Mouse (Mus musculus) urinary bladder, postnatal 14 days (tissue): ENCODE data around the gene Slc25a13.

ENCODE experiments used
- DNase-seq: peaks from one replicate; pipeline ENCODE4 v3.0.0; 2021; ENCODE audit warnings: low spot score

Gene Slc25a13

DNA sequence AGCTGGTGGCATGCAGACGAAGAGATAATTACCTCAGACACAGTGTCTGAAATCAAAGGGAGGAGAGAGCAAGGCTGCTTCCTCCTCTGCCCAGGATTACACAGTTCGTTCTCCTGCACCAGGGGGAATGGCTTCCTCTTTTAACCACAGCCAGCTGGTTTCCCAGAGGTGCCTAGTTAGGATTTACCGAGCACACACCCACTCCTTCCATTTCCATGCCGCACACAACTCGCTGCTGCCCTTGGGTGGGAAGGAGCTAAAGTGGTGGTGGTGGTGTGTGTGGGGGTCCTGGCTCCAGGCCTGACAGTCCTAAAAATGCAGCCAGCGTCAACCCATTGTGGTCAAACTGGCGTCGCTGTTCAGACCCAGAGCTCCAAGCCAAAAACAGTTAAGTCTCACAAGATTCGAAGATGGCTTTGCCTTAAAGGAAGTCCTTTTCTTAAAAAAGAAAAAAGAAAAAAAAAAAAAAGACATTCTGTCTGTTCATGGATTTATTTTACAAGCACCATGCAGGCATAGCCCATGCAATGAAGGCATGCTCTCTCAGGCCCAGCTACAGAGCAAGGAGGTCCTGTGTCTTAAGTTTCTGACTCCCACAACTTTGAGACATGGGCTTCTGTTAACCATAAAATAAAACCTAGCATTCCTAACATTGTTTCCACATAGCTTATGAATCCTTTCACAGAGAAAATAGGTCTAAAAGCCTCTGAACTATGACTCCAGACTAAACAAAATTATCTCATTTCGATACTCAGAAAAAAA lies 104.0 kb downstream of the Slc25a13 start:
- DNase-seq: no peak

DNA sequence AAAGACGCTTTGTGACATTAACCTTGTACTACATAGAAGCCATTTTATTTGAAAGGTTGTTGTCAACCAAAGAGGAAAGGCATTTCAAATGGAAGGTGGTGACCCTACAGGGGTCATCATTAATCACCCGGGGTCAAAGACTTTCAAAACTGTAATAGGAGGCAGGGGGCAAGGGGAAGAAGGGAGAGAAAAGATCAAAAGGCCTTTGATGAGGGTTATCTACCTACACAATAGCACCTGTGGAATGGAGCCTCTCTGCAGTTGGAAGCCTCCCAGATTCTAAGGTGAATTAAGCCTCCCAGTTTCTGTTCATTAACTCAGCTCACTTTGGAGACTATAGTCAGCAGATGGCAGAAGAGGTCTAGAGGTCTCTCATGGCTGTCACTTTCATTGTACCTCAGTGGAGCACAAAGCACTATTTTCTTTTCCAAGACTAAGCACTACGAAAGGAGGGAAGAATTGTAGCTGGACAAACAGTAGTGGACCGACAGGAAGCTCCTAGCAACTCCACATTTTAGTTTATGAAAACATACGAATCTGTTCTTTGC lies 109.5 kb downstream of the Slc25a13 start:
- no peak for DNase-seq

DNA sequence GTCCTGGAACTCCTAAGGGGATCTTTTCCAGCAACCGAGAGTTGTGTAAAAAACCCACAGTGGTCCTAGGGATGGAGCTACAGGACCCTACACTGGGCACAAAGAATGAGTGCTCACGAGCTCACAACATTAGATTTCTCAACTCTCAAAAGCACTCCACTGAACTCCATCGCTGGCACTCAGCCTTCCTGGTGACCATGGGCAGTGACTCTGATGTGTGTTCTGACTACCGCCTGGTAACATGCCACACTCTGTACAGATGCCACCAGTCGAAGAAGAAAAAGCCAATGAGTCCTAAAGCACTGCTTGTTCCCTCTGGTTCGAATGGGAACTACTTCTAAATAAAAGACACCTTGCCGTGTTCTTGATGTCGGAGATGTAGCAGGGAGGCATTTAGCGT lies 111.4 kb downstream of the Slc25a13 start:
- DNase-seq: no peak

DNA sequence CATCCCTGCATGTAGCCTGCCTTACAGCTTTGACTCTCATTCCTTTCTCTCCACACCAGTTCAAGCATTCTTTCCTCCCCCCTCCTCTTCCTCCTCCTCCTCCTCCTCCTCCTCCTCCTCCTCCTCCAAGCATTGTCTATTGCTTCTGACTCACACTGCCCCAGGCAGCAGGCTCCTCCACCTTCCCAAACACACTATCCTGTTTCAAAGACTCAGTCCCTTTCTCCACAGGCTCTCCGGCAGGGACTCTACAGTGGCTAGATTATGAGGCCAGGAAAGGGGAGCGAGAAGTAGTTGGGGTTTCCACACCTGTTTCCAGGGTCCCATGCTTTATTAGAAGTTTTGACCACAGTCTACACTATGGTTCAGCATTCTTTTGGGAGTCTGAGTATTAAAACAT lies 113.5 kb downstream of the Slc25a13 start:
- no peak for DNase-seq

DNA sequence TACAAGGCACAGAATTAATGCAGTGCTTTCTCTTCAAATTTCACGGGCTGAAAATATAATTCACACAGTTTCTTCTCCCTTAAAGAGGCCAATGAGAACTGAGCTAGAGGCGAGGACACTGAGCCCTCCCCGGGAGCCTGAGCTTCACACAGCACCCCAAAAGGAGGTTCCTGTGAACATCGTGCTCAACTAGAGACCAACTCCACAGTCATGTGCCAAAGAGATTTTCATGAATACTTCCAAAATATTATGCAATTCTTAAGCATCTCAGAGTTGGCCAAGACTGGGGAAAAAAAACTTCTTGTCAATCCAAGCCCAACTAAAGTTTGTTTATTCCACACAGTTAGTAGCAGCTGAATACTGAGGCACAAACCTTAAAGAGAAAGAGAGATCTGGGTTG lies 115.4 kb downstream of the Slc25a13 start:
- DNase-seq: no peak

DNA sequence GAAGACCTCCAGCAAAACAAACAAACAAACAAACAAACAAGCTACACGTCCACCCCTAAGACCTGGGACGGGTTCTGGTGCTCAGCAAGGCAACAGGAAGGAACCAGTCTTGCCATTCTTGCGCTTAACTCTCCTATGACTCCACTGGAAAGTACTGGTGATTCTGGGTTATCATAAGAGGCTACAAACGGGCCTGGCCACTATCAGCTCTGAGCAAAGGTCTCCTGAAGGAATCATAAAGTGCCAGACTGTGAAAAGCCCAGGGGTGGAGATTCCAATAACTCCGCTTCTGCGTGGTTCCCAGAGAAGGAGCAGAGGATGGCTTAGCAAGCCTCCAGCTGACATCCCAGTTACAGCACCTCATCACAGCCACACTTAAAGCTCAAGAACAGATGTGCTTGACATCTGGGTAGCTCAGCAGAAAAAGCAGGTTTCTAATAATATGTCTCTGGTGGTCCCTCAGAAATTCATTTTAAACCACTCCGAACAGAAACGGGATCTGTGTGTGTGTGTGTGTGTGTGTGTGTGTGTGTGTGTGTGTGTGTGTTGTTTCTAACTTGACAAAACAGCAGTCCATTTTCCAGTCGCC lies 116.0 kb downstream of the Slc25a13 start:
- DNase-seq: no peak

DNA sequence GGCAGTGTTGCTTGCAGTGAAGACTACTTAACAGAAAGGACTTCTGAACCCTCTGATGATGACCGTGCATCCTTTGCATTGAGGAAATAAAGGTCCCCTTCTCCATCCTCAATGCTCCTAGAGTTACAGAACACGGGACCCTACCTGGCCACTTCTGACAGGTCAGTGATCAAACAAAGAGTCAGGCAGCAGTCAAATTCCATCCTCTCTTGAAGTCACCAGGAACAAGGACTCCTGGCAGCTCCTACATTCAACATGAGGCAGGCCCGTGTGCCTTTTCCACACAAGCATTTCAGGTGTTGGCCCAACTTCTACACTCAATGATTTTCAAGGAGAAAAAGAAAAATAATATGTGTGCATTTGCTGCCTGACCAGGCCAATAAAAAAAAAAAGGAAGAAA lies 123.0 kb downstream of the Slc25a13 start:
- no peak for DNase-seq

DNA sequence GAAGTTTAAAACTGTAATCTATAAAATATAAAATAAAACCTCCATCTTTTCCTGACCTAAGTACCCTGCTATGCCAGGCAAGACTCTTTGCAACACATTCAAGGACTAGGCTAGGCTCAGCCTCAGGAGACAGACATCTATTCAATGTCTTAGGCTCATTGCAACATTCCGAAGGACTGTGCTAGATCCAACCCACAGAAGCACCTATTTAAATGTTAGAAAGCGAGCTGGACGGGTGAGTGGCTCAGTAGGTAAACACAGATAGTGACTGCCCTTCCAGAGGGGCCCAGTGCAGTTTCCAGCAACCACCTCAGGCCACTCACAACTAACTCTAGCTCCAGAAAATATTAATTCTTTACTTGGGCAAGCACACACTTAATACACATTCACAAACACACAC lies 123.5 kb downstream of the Slc25a13 start:
- DNase-seq: no peak

DNA sequence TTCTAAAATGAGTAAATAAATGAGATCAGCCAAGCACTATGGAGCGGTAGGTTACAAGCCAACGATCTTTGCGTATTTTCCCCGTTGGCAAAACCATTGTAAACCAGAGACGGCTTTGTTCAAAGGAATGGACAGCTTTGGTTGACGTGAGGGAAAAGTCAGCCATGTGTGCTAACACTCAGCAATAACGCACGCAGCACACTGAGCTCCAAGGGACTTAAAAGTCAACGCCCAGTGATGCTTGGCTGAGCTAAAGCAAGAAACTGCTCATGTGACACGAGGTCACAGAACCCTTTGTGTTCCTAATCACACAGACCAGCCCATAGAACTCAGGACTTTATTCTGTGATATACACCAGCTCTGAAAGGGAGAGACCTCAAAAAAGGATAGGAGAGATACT lies 124.5 kb downstream of the Slc25a13 start:
- no peak for DNase-seq

DNA sequence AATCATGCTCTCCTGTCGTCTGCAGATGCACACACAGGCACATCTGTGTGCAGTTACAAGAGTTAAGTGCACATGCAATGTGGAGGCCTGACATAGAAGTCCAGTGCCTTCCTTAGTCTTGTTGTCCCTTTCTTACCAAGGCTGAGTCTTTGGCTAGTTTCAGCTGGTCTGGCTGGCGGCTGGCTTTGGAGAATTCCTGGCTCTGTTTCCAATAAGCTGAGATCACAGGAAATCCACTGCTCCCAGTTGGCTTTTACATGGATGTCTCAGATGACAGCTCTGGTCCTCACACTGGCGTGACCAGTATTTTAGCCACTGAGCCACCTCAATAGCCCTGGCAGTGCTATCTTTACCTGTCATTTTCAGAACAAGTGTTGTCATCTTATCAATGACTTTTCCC lies 126.0 kb downstream of the Slc25a13 start:
- no peak for DNase-seq

DNA sequence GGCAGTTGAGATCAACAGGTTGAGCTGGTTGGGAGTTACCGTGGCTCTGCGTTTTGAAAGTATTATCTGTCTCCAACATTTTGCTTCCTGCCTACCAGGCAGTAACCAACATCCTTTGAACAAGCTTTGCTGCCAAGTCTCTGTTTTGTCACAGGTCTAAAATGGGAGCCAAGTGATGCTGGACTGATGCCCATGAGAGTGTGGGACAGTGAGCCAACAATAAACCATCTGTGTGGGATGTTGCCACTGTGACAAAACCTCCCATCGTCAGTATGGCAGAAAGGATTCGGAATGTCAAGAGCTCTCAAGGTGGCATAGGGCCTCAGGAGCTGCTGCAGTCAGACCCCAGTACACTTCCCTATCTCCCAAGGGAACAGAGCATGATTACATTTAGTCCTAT lies 128.8 kb downstream of the Slc25a13 start:
- DNase-seq: no peak

DNA sequence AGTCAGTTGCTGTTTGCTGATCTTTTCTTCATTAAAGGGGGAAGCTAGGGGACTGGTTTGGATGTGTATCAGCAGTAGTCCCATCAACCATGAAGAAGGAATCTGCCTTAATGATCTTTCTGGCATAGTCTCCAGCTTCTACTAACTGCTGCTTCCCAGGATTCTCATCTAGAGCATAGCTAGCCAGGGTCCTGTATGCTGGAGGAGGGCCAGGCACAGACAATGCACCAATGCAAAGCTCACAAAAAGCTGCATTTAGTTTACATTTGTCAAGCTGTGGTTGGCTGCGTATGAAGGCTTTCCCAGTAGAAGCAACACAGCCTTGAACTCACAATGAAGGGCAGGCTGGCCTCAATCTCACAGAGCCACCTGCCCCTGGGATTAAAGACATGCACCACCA lies 136.5 kb downstream of the Slc25a13 start:
- DNase-seq: no peak

DNA sequence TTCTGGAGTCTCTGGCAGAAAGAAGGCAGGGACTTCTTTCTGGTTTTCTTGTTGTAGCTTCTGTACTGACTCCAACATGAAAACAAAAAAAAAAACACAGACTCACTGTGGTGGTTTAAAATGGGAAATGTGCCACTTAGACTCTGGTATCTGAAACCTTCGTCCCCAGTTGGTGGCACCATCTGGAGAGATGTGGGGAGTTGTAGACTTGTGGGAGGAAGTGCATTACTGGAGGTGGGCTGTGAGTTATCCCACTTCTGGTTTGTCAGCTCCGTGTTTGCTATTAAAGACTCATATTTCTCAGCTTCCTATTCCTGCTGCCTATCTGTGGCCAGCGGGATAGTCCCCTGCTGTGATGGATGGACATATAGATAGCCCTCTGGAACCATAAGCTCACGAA lies 139.7 kb downstream of the Slc25a13 start:
- no peak for DNase-seq

DNA sequence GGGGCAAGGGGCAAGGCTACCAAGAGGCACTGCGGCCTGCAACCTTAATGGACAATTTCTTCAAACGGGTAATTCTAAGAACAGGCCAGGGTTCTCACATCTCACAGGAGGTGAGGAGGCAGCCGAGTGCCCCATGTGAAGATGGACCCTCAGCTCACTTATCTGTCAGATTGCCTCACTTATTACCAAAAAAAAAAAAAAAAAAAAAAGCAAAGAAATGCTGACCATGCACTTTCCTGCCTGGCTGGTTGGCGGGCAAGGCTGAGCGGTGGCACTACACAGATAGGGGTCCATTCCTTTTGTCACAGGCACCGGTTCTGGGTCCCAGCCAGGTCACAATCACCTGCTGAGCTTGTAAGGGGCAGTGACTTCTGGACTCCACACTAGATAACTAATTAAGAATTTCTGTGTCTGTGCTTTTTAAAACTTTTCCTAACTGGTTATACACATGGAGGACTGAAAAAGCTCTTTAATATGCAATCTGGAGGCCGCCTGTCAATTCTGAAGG lies 141.0 kb downstream of the Slc25a13 start:
- DNase-seq: no peak

DNA sequence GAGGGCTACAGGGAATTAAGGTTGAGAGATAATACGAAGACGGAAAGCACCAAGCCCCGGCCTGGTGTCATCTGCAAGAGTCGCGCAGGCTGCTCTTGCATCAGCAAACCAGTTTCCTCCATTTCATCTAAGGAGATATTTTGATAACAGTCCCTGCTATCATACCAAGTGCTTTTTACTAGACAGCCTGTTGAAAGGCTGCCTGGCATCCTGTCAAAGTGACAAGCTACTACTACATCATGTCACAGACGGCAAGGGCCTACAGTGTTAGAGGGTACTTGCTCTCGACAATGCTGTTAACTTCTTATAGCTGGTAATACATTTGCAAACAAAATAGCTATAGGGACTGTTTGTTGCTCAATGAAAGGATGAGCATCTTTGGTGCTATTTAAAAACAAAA lies 145.9 kb downstream of the Slc25a13 start:
- no peak for DNase-seq

DNA sequence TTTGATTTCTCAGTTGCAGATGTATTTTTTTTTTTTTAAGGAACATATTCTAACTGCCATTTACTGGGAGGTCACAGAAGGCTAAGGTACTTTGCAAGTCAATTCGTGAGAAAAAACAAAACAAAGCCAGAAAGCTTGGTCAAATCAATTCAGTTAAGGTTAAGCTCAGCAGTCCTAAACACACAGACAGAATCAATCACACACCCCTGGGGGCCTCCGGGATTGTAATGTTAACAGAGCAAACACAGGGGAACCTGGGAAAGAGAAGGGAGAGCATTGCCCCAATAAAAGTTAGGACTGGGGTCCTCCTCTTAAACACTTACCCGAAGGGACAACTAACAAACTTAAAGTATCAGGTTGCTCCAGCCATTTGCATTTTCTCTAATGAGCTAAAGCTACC lies 147.0 kb downstream of the Slc25a13 start:
- DNase-seq: no peak

DNA sequence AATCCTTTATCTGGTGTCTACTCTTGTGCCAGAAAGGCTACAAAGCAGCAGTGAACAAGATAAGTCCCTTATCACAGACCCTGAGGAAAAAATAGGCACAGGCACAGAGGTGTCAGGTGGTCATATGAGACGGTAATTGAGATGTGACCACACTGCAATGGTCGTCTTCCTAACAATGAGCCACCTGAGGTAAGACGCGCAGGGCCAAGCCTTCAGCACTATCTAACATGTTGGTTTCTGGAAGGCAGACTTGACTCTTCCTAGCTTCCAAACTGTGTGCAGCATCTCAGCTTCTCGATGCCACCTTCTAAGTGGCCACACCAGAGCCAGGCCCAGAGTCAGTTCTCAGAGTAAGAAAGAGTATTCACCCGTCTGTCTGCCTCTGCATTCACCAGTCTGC lies 149.8 kb downstream of the Slc25a13 start:
- DNase-seq: no peak

DNA sequence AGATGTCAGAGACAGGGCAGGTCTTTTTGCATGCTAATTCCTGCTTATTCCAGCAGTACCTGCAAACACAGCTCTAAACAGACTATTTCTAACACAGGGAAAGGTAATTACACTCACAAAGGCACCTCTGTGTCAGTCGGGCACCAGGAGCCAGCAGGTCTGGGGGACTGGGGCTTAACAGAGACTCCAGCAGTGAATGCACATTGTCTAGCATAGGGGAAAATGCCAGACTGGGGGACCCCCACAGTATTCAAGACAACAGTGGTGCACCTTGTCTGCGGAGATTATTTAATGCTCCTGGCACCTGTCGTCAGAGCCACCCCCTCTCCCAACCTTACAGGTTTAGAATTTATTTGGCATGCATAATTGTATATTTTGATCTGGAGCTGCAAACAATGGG lies 158.4 kb downstream of the Slc25a13 start:
- no peak for DNase-seq

DNA sequence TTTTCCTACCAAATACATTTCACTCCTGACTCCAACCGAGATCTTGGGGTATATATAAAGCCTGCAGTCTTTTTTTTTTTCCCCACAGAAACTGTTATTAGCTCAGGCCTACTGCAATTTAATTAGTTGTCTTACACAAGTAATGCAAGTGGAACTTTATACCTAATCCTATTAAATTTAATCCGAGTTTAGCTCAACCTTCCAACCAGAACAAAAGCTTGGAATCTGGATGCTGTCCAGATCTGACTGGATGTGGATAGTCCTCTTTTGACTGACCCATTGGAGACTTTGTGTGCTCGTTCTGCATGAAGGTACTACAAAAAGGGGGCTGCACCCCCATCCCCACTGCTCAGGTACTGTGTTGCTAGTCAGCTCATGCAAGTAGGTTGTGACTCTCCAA lies 163.0 kb downstream of the Slc25a13 start:
- no peak for DNase-seq

DNA sequence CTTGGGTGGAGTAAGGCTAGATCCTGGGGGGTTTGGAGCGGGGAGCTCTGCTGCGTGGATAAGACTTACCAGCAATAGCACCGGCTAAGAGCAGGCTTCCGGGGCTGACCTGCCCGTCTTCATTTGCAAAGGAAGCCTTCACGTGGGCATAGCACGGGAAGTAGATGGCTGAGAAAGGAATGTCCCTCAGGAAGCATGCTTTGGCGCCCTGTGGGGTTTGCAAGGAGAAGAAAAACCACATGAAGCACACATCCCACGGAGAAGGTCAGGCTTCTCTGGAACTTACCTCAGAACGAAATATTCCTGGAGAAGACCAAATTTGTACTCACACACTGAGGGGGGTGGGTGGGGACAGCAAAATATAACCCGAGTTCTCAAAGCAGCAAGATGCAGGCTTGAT lies 164.3 kb downstream of the Slc25a13 start:
- no peak for DNase-seq

DNA sequence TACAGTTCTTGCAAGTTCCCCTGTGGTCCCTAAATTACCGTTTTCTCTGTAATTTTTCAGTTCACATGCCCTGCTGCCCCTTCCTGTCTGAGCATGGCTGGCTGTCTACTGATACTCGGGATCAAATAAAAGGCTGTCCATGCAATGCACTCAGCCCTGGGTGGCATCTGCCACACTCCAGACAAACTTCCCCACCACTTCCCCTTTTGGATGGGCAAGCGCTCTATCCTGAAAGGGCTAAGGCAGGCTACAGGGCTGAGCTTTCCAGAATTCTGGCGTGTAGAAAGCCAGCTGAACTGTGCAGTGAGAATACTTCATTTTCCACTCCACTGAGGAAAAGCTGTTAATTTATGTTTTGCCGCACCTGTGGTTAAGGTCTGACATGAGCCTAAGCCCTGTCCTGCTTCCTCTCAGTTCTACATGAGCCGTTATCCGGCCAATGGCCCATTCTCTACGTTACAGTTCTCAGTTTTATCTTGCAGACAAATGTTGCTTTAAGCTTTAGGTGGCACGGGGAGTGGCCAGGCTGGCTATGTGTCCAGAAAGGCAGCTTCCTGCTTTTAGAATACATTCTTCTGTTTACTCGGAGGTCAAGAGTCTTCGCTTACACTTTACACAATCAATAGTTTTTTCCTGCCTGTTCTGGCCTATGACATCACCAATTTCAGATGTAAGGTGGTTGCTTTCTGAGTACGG lies 170.1 kb downstream of the Slc25a13 start:
- DNase-seq: no peak

DNA sequence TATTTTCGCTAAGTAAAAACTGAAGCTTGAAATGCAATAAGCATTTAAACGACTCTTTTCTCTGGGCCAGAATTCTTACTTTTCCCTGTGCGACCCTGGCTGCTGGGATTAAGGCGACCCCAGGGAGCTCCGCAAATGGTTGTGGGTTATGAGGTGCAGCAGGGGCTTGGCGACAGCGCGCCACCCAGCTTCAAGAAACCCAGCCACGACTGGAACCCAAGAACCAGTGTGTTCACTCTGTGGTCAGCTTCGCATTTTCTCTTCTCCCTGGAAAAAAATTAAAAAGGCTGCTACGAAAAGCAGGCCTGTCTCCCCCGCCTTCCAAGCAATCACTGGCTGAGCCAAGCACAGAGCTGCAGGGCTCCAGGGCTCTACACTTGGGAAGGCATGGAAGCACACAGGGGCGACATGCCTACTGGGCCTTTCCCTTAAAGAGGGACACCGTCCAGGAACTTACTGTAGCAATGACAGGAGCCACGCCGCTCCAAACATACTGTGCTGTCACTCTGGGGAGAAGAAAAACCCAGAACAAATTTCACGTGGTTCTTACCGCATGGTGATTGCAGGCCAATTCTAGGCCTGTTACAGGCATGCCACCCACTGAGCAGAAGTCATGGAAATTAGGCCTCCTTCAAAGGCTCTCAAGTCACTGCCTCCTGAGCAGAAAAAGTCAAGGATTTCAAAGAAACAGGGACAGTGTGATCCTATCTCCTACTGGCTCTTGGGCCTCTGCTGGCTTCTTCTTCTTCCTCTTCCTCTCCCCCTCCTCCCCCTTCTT lies 178.0 kb downstream of the Slc25a13 start:
- DNase-seq: no peak
